Mouse (Mus musculus) testis, adult 2 months (tissue): Measurements from ENCODE around the gene Aire.

Experiments
- CTCF ChIP-seq: fragments of 200-500 bp; IDR thresholded peaks from 2 replicates; pipeline ENCODE4 v1.5.1; 2012; ENCODE audit warnings: low read depth, mild to moderate bottlenecking, inconsistent platforms, low read length, moderate library complexity; ENCODE audit not compliant: control insufficient read depth, insufficient read depth, insufficient replicate concordance
- POLR2A ChIP-seq: fragments of 200-500 bp; IDR thresholded peaks from 2 replicates; pipeline ENCODE4 v1.6.1; 2012; ENCODE audit warnings: low read depth, mild to moderate bottlenecking, inconsistent platforms, low read length, moderate library complexity; ENCODE audit not compliant: control insufficient read depth

- TF ChIP-seq CTCF (no peak), POLR2A (no peak)
Measured at GRCm38 (mm10) chr10:78042697-78043405, 559 bp downstream of the Aire start.
